Mouse (Mus musculus): ENCODE measurements at regions not wholly inside any gene's neighbourhood (a gene's known extent, or its start where the extent isn't known, plus 50 kb on each side); places are given as distances from the start of the nearest gene placed in this dataset.

- ATAC-seq (ENCODE audit: low read depth): no peak
- Histone ChIP-seq H3K9me3 (replicated peaks; ENCODE audit: control insufficient read depth, low read length) (no peaks in the 10 kb centered on the region), H3K4me2 (ENCODE audit: low read depth, low read length) (no peak overlapping the region), H3K27ac (ENCODE audit: low read length) (no peak overlapping the region), H3K4me3 (ENCODE audit: low read depth, low read length) (no peak overlapping the region), H3K27me3 (ENCODE audit: control insufficient read depth, insufficient read depth, low read depth, low read length) (no peaks in the 10 kb centered on the region), H3K4me1 (ENCODE audit: control insufficient read depth, low read depth, low read length) (no peaks in the 10 kb centered on the region), H3K36me3 (ENCODE audit: control insufficient read depth, insufficient read depth) (no peaks in the 10 kb centered on the region), H3K9ac (ENCODE audit: low read depth, low read length) (no peak overlapping the region)
- WGBS (ENCODE audit: insufficient replicate concordance): 42% methylated on average over 8 of the region's 8 CpGs
Measured at GRCm38 (mm10) chr5:147782241-147782681, 56.5 kb upstream of the Flt1 start.

GRCm38 (mm10) chr5:147781215-147781614 is 55.4 kb upstream of the Flt1 start:
- Histone ChIP-seq H3K9ac (ENCODE audit: low read depth, low read length) (no peak overlapping the region), H3K4me3 (ENCODE audit: low read depth, low read length) (no peak overlapping the region), H3K4me2 (ENCODE audit: low read depth, low read length) (no peak overlapping the region), H3K4me1 (ENCODE audit: control insufficient read depth, low read depth, low read length) (no peaks in the 10 kb centered on the region), H3K36me3 (ENCODE audit: control insufficient read depth, insufficient read depth) (no peaks in the 10 kb centered on the region), H3K9me3 (replicated peaks; ENCODE audit: control insufficient read depth, low read length) (no peaks in the 10 kb centered on the region), H3K27me3 (ENCODE audit: control insufficient read depth, insufficient read depth, low read depth, low read length) (no peaks in the 10 kb centered on the region), H3K27ac (ENCODE audit: low read length) (no peak overlapping the region)
- 79% methylated on average over 17 of the region's 17 CpGs for WGBS (ENCODE audit: insufficient replicate concordance)
- no peak for ATAC-seq (ENCODE audit: low read depth)

DNA sequence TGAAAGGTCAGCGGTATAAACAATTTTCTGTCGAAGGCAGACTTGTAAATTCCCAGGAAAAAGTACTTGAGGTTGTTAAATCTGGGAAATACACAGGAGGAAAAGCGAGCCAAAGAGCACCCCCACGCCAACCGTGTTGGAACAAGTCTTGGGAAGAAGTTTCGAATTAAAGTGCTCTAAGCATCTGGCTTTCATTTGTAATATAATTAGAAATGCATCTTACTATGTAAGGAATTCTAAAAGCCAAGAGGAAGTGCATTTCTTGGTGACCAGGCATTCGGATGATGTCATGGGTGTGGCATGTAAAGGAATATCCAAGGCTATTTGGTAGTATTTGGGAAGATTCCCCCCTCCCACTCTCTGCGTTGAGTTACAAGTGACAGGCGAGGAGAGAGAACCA is 52.7 kb upstream of the Flt1 start:
- Histone ChIP-seq H3K9ac (ENCODE audit: low read depth, low read length) (no peak overlapping the region), H3K9me3 (replicated peaks; ENCODE audit: control insufficient read depth, low read length) (no peaks in the 10 kb centered on the region), H3K4me1 (ENCODE audit: control insufficient read depth, low read depth, low read length) (no peaks in the 10 kb centered on the region), H3K4me2 (ENCODE audit: low read depth, low read length) (no peak overlapping the region), H3K36me3 (ENCODE audit: control insufficient read depth, insufficient read depth) (no peaks in the 10 kb centered on the region), H3K27ac (ENCODE audit: low read length) (no peak overlapping the region), H3K27me3 (ENCODE audit: control insufficient read depth, insufficient read depth, low read depth, low read length) (no peaks in the 10 kb centered on the region), H3K4me3 (ENCODE audit: low read depth, low read length) (no peak overlapping the region)
- 69% methylated on average over 9 of the region's 9 CpGs for WGBS (ENCODE audit: insufficient replicate concordance)
- no peak for ATAC-seq (ENCODE audit: low read depth)
